Mouse (Mus musculus) erythroblast, adult 5-6 weeks (primary cell): Measurements from ENCODE around the gene Brdt. TPM values are rescaled to one million over a fixed set of nuclear protein-coding genes. Genes with fewer than 3 reads are reported as not detected.

Experiments
- ATAC-seq: replicated peaks from 2 replicates; pipeline ENCODE4 v1.8.0; 2016; ENCODE audit warnings: moderate number of reproducible peaks, mild to moderate bottlenecking, moderate TSS enrichment, inconsistent platforms; ENCODE audit not compliant: poor library complexity, low FRiP score, severe bottlenecking
- total RNA-seq, 2 experiments: library from RNA; stranded (forward) in 1 of 2; stranded (reverse) in 1 of 2; fragments of 150-400 nt in 1 of 2; fragments of 200-764, 138-1000 nt in 1 of 2; gene quantifications; 2 replicates each; pipeline versions ENCODE4 v1.2.3 to v1.2.4; 2015 to 2017; ENCODE audit warnings: low replicate concordance in 2 of 2

The Brdt gene
- total RNA-seq (2015; ENCODE audit: low replicate concordance) (not detected in 2 replicates), total RNA-seq (2017; ENCODE audit: low replicate concordance) (not detected in 2 replicates)

GRCm38 (mm10) chr5:107330916-107331421, at the start of gene Brdt:
TSS of gene Brdt (plus strand) at chr5:107331159.
- ATAC-seq: no peak

DNA sequence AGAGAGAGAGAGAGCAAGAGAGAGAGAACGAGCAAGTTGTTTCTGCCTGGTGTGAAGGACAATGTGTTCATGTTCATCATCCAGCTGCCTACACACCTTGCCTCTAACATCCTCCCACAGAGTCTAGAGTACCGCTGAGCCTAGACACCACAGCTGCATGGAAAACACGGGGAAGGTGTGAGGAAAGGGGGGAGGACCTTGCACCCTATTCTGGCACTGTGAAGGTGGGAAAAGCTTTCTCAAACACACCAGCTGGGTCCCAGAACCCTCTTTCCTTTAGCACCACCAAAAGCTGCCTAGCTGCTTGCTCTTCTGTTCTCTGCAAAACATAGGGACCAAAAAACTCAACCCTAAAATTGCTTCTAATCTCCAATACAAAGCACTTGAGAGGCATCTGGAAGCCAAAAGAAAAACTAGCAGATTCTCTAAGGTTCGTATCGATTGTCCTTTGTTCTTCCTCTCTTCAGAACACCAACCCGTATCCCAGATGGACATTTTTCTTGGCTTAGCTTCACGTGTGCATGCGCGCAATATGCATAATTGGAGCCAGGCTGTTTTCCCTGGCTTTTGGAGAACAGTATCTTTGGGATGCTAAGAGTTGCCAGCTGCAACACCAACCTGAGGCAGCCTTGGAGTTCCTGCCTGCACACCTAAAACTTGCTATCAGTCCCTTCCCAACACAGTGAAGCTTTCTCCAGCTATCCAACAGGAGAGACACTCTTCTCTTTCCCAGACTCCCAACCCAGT, 48.2 kb upstream of the Brdt start:
- ATAC-seq: no peak

GRCm38 (mm10) chr5:107283935-107284524, 46.9 kb upstream of the Brdt start:
- no peak for ATAC-seq

GRCm38 (mm10) chr5:107285563-107285962, 45.4 kb upstream of the Brdt start:
- ATAC-seq: no peak

DNA sequence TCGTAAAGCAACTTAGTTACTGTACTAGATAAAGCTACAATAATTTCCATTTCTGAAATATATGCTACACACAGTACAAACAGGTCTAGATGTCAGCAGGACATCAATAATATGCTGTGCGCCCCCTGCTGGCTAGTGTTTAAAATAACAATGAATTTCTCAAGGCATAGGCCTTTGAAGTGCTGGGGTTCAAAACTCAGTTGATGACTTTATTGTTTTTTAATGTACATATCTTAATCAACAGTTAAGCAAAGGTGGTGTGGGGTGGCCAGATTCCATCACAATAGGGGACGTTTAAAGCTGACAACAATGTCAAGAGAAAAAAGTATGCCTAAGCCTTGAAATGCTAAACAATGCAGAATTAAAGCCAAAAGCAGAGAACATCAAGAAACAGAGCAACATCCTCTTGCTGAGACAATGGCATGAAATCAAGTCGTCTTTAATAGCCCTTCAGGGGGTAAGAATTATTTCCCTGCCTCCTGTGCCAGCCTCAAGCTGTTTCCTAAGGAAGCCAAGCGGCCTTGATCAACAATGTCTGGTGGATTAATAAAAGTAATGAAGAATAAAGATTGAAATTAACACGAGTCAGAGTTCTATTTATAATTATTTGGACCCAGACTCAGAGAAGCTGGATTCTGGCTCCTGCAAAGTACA, 43.6 kb upstream of the Brdt start:
- peak; percentile 77 for ATAC-seq

- no peak for ATAC-seq
Measured at GRCm38 (mm10) chr5:107287908-107288267, 43.1 kb upstream of the Brdt start.

GRCm38 (mm10) chr5:107288427-107289233, 42.3 kb upstream of the Brdt start:
- 0 out of 2 replicates have a peak, but pooled peaks have one; percentile 38 for ATAC-seq

DNA sequence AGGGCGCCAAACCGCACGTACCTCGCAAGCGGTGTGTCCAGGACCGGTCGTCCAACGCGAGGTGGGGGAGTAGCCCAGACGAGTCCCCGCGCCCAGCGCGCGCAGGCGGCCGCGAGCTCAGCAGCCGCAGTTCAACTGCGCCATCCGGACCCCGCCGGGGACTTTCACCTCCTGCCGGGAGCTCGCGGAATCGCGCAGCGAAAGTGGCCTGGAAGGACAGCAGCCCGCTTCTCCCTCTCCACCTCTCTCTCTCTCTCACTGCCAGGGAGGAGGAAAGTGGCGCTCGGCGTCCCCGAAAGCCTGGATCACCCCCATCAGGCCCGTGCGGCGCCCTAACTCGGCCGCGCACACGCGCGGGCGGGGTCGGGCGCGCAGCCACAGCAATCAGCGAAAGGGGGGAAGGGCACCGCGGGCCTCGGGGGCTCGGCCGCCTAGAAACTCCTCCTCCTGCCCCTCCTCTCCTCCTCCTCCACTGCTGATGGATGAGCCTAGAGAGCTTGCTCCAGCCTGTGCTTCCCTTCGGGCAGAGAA, 41.7 kb upstream of the Brdt start, which contains the start of gene Tgfbr3:
TSS of gene Tgfbr3 (minus strand) at position 396 of the 531 bp plus-strand sequence.
- no peak for ATAC-seq

GRCm38 (mm10) chr5:107289986-107290385, 41.0 kb upstream of the Brdt start:
- ATAC-seq: no peak

DNA sequence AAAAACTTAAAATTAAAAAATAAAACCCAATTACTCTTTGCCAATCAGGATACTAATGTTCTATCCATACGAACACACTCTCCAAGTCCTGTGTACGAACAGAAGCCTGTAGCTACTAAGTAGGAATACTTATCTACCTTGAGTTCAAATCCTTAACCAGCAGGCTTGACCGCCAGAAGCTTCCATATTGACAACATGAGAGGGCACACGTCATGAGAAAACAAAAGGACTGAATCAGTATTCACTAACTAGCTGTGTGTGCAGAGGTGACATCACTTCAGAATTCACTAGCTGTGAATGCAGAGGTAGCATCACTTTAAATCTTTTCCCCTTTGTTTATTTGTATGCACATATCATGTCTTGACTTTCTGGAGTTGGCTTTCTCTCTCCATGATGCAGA, 36.9 kb upstream of the Brdt start:
- no peak for ATAC-seq

GRCm38 (mm10) chr5:107295061-107295816, 35.7 kb upstream of the Brdt start:
- ATAC-seq: no peak

DNA sequence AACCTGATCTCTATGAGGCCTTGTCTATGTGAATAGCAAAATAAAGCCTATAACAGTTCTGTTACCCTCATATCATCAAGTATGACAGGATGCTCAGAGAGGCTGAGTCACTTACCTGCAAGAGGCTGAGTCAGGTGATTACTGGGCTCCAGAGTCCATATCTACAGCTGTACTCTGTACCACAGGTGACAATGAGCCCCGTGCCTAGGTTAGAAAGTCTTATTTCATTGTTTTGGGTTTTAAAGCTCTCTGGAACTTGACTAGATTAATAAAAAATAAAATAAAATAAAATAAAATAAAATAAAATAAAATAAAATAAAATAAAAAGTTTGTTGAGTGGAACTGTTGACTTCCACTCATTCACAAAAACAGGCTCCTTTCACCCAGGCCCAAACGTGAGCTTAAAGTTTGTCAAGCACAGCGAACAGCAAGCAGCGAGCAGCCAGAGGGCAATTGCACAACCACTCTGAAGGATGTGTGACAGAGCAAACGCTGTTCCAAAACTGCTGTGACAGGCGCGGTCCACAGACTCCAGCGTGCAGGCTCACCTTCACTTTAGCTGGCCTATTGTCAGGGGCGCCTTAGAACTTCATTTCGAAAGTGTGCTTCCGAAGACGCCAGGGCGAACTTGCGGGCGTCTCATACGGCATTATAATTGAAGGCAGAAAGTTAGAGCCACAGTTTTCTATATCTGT, 35.0 kb upstream of the Brdt start:
- no peak for ATAC-seq

DNA sequence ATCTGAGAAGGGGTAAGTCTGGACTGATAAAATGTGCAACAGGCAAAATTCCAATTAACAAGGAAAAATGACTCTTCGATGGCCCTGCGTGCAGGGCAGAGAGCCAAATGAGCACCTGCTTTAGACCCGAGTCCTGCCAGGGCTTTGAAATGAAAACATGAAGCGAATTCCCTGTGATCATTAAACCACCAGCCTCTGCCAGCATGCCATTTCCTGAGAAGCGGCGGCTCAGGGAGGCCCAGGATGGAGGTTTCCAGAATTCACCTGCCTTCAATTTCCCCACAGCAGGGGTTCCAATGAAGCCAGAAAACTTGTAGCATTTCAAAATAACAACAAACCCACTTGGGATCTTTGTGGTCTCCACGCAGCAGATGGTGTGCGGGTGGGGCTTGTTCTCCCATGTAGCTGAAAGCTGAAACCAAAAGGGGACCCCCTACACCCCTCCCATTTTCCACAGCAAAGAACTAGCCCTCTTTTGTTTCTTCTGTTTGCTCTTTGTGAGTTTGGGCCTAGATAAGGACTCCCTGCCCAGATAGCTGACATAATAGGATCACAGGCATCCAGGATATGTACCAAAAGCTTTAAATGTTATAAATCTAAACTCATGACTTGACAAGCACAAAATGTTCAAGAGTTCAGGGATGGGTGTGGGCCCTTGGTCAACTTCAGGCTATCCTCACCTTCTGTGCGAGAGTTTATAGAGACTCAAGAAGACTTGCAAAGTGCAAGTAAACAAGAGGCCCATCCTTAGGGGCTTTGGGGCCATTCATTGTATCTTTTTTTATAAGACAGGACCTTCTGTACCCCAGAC, 34.2 kb upstream of the Brdt start:
- ATAC-seq: no peak

- ATAC-seq: no peak
Measured at GRCm38 (mm10) chr5:107298854-107299253, 32.1 kb upstream of the Brdt start.

GRCm38 (mm10) chr5:107303350-107303861, 27.6 kb upstream of the Brdt start:
- ATAC-seq: no peak

DNA sequence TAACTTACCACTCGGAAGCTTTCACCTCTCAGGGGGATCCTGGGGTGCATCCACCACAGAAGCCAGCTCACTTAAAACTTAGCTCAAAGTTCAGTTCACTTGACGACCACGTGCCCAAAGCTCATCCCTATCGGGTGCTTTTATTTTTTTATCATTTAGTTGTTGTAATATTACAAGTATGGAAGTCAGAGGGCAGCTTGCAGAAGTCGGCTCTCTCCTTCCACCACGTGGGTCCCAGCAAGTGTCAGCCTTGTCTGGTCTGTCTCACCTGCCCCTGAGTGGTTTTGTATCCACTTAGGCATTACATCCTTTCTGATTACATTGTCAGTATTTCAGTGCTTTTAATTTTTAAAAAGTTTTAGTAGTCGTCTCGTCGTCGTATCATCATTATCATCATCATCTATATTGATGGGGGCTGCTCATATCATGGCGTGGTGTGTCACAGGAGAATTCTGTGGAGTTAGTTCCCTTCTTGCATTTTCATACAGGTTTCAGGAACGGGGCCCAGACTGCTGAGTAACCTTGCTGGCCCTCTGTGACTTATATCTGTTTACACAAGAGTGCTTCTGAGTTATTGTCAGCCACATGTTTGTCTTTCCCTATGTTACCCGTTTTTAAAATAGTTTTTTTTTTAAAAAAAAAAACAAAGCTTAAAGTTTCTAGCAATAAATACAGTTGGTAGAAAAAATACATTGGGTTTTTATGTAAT, 26.7 kb upstream of the Brdt start:
- no peak for ATAC-seq

GRCm38 (mm10) chr5:107307432-107307831, 23.5 kb upstream of the Brdt start:
- ATAC-seq: no peak
